Mouse (Mus musculus) skeletal muscle tissue, adult 2 months (tissue): ENCODE measurements around the gene Map7d2.

Experiments
- DNase-seq: peaks from one replicate; pipeline ENCODE4 v3.0.0-alpha.2; 2012; ENCODE audit warnings: low read depth, low spot score

The Map7d2 gene

DNA sequence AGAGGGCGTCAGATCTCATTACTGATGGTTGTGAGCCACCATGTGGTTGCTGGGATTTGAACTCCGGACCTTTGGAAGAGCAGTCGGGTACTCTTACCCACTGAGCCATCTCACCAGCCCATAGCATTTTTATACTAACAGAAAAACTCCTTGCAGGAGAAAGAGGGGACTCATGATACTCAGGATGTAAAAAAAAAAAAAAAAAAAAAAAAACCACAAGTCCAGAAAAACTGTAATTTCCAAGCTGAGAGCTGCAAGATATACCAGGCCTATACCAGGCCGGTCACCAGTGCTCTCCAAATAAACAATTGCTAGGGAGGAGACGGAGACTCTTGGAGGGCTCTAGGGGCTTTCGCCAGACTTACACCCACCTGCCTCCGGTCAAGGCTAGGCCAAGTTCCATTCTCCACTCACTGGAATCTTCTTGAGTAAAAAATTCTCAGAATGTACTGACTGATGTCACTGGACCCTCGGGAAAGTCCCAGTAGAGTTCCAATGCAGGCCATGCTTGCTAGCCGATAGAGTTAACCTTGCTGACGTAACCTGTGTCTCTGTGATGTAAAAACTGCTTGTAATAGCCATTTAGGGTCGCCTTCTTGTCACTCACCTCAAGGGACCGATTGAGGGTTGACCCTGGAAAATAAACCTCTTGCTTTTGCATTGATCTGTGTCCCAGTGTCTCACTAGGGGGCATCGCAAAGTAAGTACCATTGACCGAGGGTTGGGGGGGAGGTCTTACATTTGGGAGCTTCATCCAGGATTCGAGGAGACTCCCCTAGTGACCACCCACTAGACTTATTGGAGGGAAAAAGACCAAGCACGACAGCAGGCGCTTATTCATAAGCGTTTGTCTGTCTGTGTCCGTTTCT is 95.7 kb downstream of the Map7d2 start:
- DNase-seq, result no peak

DNA sequence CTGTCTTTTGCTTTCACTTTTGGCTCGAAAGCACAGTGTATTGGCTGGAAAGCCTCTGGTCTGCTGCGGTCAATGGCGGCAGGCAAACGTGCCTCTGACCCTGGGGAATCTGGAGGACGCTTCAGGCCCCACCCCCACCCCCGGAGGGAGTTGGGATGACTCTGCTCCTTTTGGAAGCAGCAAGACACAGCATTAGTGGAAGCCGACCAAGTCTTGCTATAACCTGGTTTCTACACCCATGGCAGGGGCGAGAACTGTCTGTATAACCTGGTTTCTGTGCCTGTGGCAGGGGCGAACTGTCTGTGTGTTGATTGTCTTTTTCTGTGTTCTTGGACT is 96.3 kb downstream of the Map7d2 start:
- no peak for DNase-seq

DNA sequence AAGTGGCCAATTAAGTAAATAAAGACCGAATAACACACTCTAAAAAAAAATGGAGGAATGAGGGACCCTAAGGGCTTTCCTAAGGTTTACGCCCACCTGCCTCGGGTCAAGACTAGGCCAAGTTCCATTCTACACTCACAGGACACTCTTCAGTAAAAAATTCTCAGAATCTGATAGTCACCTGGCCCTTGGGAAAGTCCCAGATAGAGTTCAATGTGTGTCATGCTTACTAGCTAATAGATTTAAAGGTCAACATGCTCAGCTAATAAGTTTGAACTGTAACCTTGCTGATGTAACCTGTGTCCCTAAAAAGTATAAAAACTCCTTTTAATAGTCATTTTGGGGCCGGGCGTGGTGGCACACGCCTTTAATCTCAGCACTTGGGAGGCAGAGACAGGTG is 101.2 kb downstream of the Map7d2 start:
- no peak for DNase-seq

DNA sequence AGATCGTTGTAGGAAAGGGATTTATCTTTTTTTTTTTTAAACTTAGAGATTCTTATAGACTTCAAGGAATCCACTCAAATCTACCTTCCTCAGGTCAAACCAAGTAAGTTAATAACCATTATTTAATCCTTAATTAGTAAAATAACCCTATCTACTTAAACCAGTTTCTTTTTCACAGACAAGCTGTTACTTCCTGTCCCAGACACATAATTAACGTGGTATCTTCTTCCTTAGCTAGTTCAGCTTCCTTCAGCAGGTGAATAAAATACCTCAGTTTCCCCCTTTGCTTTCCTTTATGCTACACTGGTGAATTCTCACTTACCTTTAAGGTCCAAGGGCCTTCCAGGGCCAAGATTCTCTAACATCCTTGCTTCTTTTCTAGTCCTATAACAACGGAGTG is 107.4 kb downstream of the Map7d2 start:
- no peak for DNase-seq

DNA sequence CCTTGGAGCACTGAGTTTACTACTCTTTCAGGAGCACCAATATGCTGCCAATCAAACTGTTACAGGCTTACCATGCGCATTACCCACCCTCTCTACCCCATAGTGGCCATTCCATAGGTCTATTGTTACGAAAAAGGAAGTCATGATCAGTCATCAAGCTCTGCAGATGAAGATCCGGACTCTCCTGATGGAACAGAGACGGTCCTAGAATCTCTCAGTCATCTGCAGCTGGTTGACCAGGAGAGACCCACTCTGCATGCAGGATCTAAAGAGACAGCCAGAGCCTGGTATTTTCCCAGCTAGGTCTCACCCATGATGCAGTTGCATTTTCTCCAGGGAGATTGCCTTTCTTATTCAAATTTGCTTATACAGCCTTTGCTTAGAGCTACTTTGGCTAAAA is 108.3 kb downstream of the Map7d2 start:
- DNase-seq, result no peak

DNA sequence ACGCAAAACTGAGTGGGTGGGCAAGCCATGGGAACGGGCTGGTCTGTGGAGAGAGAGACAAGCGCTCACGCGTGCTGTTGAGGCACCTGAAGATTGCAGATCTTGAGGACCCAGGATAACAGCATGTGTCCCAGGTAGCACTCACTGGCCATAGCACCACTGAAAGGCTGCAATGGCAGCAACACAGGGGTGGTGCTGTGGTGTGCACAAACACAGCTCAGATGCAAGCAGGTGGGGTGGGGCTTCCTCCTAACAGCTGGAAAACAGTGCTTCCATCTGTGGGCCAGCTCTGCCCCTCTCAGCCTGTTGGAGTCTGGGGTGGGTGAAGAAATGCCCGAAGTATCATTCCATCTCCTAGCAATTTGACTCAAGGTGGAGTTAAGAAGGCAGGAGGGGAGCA is 112.0 kb downstream of the Map7d2 start, which contains the start of gene Bclaf3:
Bclaf3 (plus strand) TSS at position 301 of the 400 bp plus-strand sequence.
- no peak for DNase-seq

DNA sequence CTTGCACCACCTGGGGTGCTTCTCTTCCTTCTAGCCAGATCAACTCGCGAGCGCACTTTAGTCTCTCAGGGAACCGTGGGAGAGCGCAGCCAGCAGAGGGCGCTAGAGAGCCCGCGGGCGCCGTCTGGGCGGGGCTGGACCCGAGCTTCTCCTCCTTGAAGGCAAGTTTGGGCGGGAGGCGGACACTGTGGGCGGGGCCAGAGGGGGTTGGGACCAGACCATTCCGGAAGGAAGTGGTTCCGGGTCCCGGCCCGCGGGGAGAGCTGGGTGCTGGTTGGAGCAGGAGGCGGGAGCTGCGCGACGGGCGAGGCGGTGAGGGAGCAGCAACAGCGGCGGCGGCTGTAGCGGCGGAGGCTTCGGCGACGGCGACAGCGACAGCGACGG is 118.0 kb downstream of the Map7d2 start:
- DNase-seq, result peak; percentile 92

DNA sequence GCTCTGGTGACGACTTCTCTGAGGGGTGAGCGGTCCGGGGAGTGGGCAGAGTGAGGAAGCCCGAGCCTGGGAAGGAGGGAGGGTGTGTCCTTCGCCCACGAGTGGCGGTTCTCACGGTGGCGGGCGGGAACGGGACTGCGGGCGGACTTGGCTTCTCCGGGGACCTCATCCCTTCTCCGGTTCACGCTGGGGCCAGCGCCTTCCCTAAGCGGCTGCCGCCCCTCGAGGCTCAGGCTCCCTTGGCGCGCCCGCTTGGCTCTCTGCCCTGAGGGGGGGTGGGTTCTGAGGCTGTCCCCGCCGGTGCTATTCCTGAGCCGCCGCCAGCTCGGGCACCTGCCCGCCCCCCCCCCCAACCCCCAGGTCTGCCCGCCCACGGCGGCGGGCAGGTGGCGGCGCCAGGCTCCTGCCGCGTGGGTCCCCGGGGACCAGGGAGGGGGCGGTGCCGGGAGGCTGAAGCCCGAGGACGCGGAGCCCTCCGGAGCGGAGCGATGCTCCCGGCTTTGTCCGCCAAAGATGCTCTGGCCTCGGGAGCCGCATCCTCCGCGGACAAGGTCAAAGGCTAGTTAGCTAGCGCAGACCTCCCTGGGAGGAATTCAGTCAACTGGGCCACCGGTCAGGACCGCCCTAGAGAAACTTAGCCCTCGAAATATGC is 118.6 kb downstream of the Map7d2 start:
- DNase-seq, result peak; percentile 4

DNA sequence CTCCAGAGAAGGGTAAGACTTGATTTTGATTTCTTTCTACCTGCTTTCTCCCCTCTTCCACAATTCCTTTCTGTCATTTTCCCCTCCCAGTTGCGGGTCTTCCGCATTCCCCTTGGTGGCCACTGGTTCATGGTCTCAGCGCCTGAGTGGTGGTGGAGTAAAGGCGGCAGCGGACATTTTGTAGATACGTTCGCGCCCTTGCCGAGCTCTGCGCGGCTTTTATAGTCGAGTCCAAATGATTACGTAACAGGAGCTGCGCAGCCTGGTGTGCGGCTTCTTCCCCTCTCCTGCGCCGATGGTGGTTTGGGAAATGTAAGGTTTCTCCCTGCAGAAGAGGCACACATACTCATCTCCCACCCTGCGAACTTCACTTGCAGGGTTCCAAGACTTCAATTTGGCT is 127.6 kb downstream of the Map7d2 start:
- DNase-seq, result no peak

DNA sequence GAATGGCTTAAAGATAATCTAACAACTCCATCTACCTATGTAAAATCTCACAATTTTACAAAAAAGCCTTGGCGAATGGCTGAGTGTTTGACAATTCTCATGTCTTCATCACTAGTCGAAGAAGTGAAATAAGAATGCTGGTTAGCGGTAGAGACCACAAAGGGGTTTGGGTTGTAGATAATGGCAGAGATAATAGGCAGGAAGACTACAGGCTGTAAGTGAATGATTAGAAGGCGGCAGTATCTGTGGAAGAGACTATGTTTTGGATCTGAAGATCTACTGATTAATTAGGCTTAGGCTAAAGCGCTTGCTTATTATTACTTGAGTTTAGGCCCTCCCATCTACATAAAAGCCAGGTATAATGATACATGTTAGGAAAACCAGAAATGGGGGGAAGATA is 132.7 kb downstream of the Map7d2 start:
- no peak for DNase-seq
